Comparison of ENCODE assay signal across 22 mouse cellular contexts in the genomic region with DNA sequence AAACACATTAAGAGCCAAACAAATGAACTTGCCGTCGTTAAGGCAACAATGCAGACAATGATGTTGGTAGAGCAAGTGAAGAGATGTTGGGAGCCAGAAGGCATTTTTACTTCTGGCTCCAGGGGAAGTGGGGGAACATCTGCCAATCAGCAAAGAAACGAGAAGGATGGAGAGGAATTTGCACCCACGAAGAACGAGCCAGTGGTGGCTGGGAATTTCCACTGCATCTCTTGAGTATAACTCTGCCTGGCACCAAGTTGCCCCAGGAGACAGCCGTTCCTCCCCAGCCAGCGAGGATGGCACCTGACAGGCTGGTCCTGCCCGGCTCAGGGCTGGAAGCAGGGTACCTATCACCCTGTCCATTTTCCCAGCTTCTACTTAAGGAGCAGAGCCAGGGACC. TPM values are rescaled to one million over a fixed set of nuclear protein-coding genes. Genes with fewer than 3 reads are reported as not detected.
DNase-seq lines count a peak whose midpoint lies in the region; ATAC-seq and TF ChIP-seq lines count a peak whose summit lies in the region.
"Had no signal": no experiment of that assay in that cellular context is flagged by ENCODE, and none has a peak within 500 bp of the region (broad histone marks: within the 10 kb centered on the region; RNA-seq: fewer than 3 reads in every experiment).

No protein-coding gene starts in this region.

- H3K27ac ChIP-seq in gastrocnemius, adult 2 months: peak overlapping the region; percentile 67
- H3K27ac ChIP-seq in heart, embryonic 16.5 days (ENCODE audit: low read length): peak overlapping the region; percentile 43
- 0 out of 2 replicates have a peak overlapping the region, but pooled peaks have one; percentile 3 for H3K27ac ChIP-seq in lung, embryonic 15.5 days
- 0 out of 2 replicates have a peak overlapping the region, but pooled peaks have one; percentile 13 for H3K27ac ChIP-seq in stomach, postnatal 0 days (replicated peaks)
- H3K27ac ChIP-seq: hindbrain, postnatal 0 days had no signal

- no peak overlapping the region for H3K4me3 ChIP-seq in gastrocnemius, adult 2 months
- H3K4me3 ChIP-seq in heart, embryonic 16.5 days (ENCODE audit: low read length): no peak overlapping the region
- H3K4me3 ChIP-seq in lung, embryonic 15.5 days: no peak overlapping the region
- H3K4me3 ChIP-seq in stomach, postnatal 0 days (ENCODE audit: low read depth, low read length): no peak overlapping the region
- H3K4me3 ChIP-seq: megakaryocyte, embryonic 14.5 days; neural tube, embryonic 15.5 days had no signal

- no peak for DNase-seq in gastrocnemius, adult 2 months
- DNase-seq in gastrocnemius, postnatal 4 days (ENCODE audit: low spot score in 2 of 2): no peak
- no peak for DNase-seq in heart, adult 11 months
- DNase-seq in lung, adult 18-20 months: no peak
- no peak for DNase-seq in stomach, postnatal 0 days (ENCODE audit: low spot score)
- DNase-seq: adrenal gland, postnatal 14 days; cerebellum, adult 11 months; cerebellum, postnatal 10 days; forebrain, postnatal 0 days; heart, postnatal 36 days; layer of hippocampus, postnatal 36 days; liver, postnatal 0 days; right cerebral cortex, postnatal 4 days; thymus, postnatal 14 days had no signal

- peaks cover 23% of the 10 kb centered on the region for H3K4me1 ChIP-seq in heart, embryonic 16.5 days (ENCODE audit: control insufficient read depth, insufficient read depth, low read length)
- H3K4me1 ChIP-seq in lung, embryonic 15.5 days: peaks cover 49% of the 10 kb centered on the region
- H3K4me1 ChIP-seq in stomach, postnatal 0 days (replicated peaks; ENCODE audit: control insufficient read depth, insufficient read depth): peaks cover 2% of the 10 kb centered on the region; the same call in 1 of the 2 replicates

- peak overlapping the region; percentile 22 for H3K9ac ChIP-seq in heart, embryonic 16.5 days (ENCODE audit: low read length)
- no peak overlapping the region for H3K9ac ChIP-seq in lung, embryonic 15.5 days
- no peak overlapping the region for H3K9ac ChIP-seq in stomach, postnatal 0 days (ENCODE audit: low read length)
- H3K9ac ChIP-seq: forebrain, postnatal 0 days; liver, postnatal 0 days; neural tube, embryonic 15.5 days had no signal

- no peaks in the 10 kb centered on the region for H3K36me3 ChIP-seq in heart, embryonic 16.5 days (ENCODE audit: control insufficient read depth, insufficient read depth)
- no peaks in the 10 kb centered on the region for H3K36me3 ChIP-seq in lung, embryonic 15.5 days
- no peaks in the 10 kb centered on the region for H3K36me3 ChIP-seq in stomach, postnatal 0 days (ENCODE audit: control insufficient read depth, insufficient read depth, low read length)
- H3K36me3 ChIP-seq: G1E; neural tube, embryonic 15.5 days had no signal

- no peak overlapping the region for H3K4me2 ChIP-seq in heart, embryonic 16.5 days (ENCODE audit: low read depth, low read length)
- H3K4me2 ChIP-seq in lung, embryonic 15.5 days: no peak overlapping the region
- H3K4me2 ChIP-seq in stomach, postnatal 0 days (replicated peaks; ENCODE audit: low read depth): no peak overlapping the region
- H3K4me2 ChIP-seq: neural tube, embryonic 15.5 days had no signal

- no peak for TF ChIP-seq EP300 in stomach, postnatal 0 days (optimal IDR thresholded peaks at IDR 0.05)

- intact Hi-C loops in gastrocnemius, adult 2 months (cut with DNase I): no loop called here

- H3K9me3 ChIP-seq in heart, embryonic 16.5 days (replicated peaks; ENCODE audit: control insufficient read depth, low read length): no peaks in the 10 kb centered on the region
- no peaks in the 10 kb centered on the region for H3K9me3 ChIP-seq in lung, embryonic 15.5 days
- H3K9me3 ChIP-seq in stomach, postnatal 0 days (ENCODE audit: control insufficient read depth, low read length): no peaks in the 10 kb centered on the region
- H3K9me3 ChIP-seq: G1E; neural tube, embryonic 15.5 days had no signal

- H3K27me3 ChIP-seq in heart, embryonic 16.5 days (ENCODE audit: control insufficient read depth, insufficient read depth, low read length): no peaks in the 10 kb centered on the region; the same call in 1 of the 2 replicates
- peaks cover 12% of the 10 kb centered on the region; the same call in 1 of the 2 replicates for H3K27me3 ChIP-seq in lung, embryonic 15.5 days
- H3K27me3 ChIP-seq in stomach, postnatal 0 days (ENCODE audit: control insufficient read depth, insufficient read depth, low read length): no peaks in the 10 kb centered on the region
- H3K27me3 ChIP-seq: neural tube, embryonic 15.5 days had no signal

- 59% methylated on average over 8 of the region's 8 CpGs for WGBS in heart, embryonic 16.5 days
- WGBS in lung, embryonic 15.5 days: 71% methylated on average over 8 of the region's 8 CpGs
- WGBS in stomach, postnatal 0 days: 63% methylated on average over 8 of the region's 8 CpGs

- ATAC-seq in heart, embryonic 16.5 days (replicated peaks; ENCODE audit: extremely low read depth, insufficient read depth, low FRiP score): no peak
- ATAC-seq in lung, embryonic 15.5 days (ENCODE audit: borderline replicate concordance, extremely low read depth, low FRiP score, low TSS enrichment): no peak
- no peak for ATAC-seq in stomach, postnatal 0 days (ENCODE audit: low FRiP score, low TSS enrichment)
- ATAC-seq: forebrain, postnatal 0 days; hindbrain, postnatal 0 days; intestine, postnatal 0 days; liver, postnatal 0 days; midbrain, embryonic 16.5 days had no signal

- no peak for TF ChIP-seq CTCF in gastrocnemius, adult 2 months (IDR thresholded peaks at IDR 0.05)
- TF ChIP-seq CTCF in stomach, postnatal 0 days (IDR thresholded peaks at IDR 0.05; ENCODE audit: low read depth): no peak

RNA-seq across cellular contexts. Expression of a gene that starts 11.3 kb away (rescaled TPM):
- total RNA-seq in gastrocnemius, adult 2 months (2021): 1 to 10 TPM in 1 of 2 experiments, under 1 TPM in 1; 0.79 to 1.5 TPM
- total RNA-seq in gastrocnemius, postnatal 4 days (2021): 1 to 10 TPM; 4.2 to 5.1 TPM
- 0.51 and 1.1 TPM in 2 replicates for polyA plus RNA-seq in heart, embryonic 16.5 days (2015; fragmentation: Nextera tagmentation; extraction: Ambion mirVana)
- 1.4 and 2.1 TPM in 2 replicates for polyA plus RNA-seq in lung, embryonic 15.5 days (2015; fragmentation: Nextera tagmentation; extraction: Ambion mirVana)
- 0.44 and 0.67 TPM in 2 replicates for polyA plus RNA-seq in stomach, postnatal 0 days (2015; fragmentation: Nextera tagmentation; extraction: Ambion mirVana)
- polyA plus RNA-seq: G1E; liver, postnatal 0 days had no signal

RNA-seq across cellular contexts. Expression of a gene that starts 24.9 kb away (rescaled TPM):
- 100 to 1,000 TPM; 138 to 200 TPM for total RNA-seq in gastrocnemius, adult 2 months (2021)
- 100 to 1,000 TPM; 198 to 217 TPM for total RNA-seq in gastrocnemius, postnatal 4 days (2021)
- polyA plus RNA-seq in heart, embryonic 16.5 days (2015; fragmentation: Nextera tagmentation; extraction: Ambion mirVana): 50.7 and 55.8 TPM in 2 replicates
- 75.4 and 77.0 TPM in 2 replicates for polyA plus RNA-seq in lung, embryonic 15.5 days (2015; fragmentation: Nextera tagmentation; extraction: Ambion mirVana)
- polyA plus RNA-seq in stomach, postnatal 0 days (2015; fragmentation: Nextera tagmentation; extraction: Ambion mirVana): 30.4 and 34.0 TPM in 2 replicates

RNA-seq across cellular contexts. Expression of a gene that starts 48.1 kb away (rescaled TPM):
- 10 to 100 TPM; 11.8 to 15.7 TPM for total RNA-seq in gastrocnemius, adult 2 months (2021)
- 10 to 100 TPM; 19.9 to 20.3 TPM for total RNA-seq in gastrocnemius, postnatal 4 days (2021)
- polyA plus RNA-seq in heart, embryonic 16.5 days (2015; fragmentation: Nextera tagmentation; extraction: Ambion mirVana): 20.7 and 22.6 TPM in 2 replicates
- polyA plus RNA-seq in lung, embryonic 15.5 days (2015; fragmentation: Nextera tagmentation; extraction: Ambion mirVana): 39.9 and 41.0 TPM in 2 replicates
- 12.7 and 12.9 TPM in 2 replicates for polyA plus RNA-seq in stomach, postnatal 0 days (2015; fragmentation: Nextera tagmentation; extraction: Ambion mirVana)

RNA-seq across cellular contexts. Expression of a gene that starts 52.7 kb away (rescaled TPM):
- total RNA-seq in gastrocnemius, adult 2 months (2021): 10 to 100 TPM; 27.8 to 51.7 TPM
- 10 to 100 TPM; 20.2 to 25.0 TPM for total RNA-seq in gastrocnemius, postnatal 4 days (2021)
- 70.5 and 76.5 TPM in 2 replicates for polyA plus RNA-seq in heart, embryonic 16.5 days (2015; fragmentation: Nextera tagmentation; extraction: Ambion mirVana)
- 105 and 112 TPM in 2 replicates for polyA plus RNA-seq in lung, embryonic 15.5 days (2015; fragmentation: Nextera tagmentation; extraction: Ambion mirVana)
- 83.9 and 85.3 TPM in 2 replicates for polyA plus RNA-seq in stomach, postnatal 0 days (2015; fragmentation: Nextera tagmentation; extraction: Ambion mirVana)

Comparison
In these comparisons a context has a peak if more than half of its experiments do, and no peak if none do; other contexts are left out.
1. H3K27ac ChIP-seq: peak in every context shown above with its lines; median percentile 67 in gastrocnemius, adult 2 months; 43 in heart, embryonic 16.5 days; 13 in stomach, postnatal 0 days; 3 in lung, embryonic 15.5 days.